Mouse (Mus musculus): ENCODE data around the gene B3gnt3. TPM values are rescaled to one million over a fixed set of nuclear protein-coding genes. Genes with fewer than 3 reads are reported as not detected.

Gene B3gnt3
- polyA plus RNA-seq, 1 experiment from 2014 or later: 12.2 TPM

GRCm38 (mm10) chr8:71728826-71729620 is 27.4 kb upstream of the B3gnt3 start:
- 2% methylated on average over 16 of the region's 16 CpGs for WGBS
- H3K36me3 ChIP-seq (ENCODE audit: control insufficient read depth, insufficient read depth, low read length): no peaks in the 10 kb centered on the region
- H3K9ac ChIP-seq (ENCODE audit: low read length): peak overlapping the region; percentile 44; the same call in 1 of the 2 replicates
- peaks cover 14% of the 10 kb centered on the region for H3K4me1 ChIP-seq (ENCODE audit: control insufficient read depth, insufficient read depth, low read length)
- no peak overlapping the region for H3K27ac ChIP-seq (ENCODE audit: low read length)
- H3K27me3 ChIP-seq (ENCODE audit: control insufficient read depth, insufficient read depth, low read length): no peaks in the 10 kb centered on the region; the same call in 1 of the 2 replicates
- H3K9me3 ChIP-seq (replicated peaks; ENCODE audit: control insufficient read depth, low read length): no peaks in the 10 kb centered on the region
- peak overlapping the region; percentile 31 for H3K4me3 ChIP-seq (replicated peaks; ENCODE audit: low read length)
- no peak for ATAC-seq (ENCODE audit: insufficient read depth, low FRiP score)
- H3K4me2 ChIP-seq (ENCODE audit: low read depth, low read length): peak overlapping the region; percentile 64

- peak; percentile 41; the same call in 1 of the 2 replicates for ATAC-seq (ENCODE audit: insufficient read depth, low FRiP score)
- peak overlapping the region; percentile 44; the same call in 1 of the 2 replicates for H3K9ac ChIP-seq (ENCODE audit: low read length)
- H3K4me3 ChIP-seq (replicated peaks; ENCODE audit: low read length): peak overlapping the region; percentile 31
- no peaks in the 10 kb centered on the region for H3K36me3 ChIP-seq (ENCODE audit: control insufficient read depth, insufficient read depth, low read length)
- no peak overlapping the region for H3K27ac ChIP-seq (ENCODE audit: low read length)
- H3K4me2 ChIP-seq (ENCODE audit: low read depth, low read length): peak overlapping the region; percentile 64
- 5% methylated on average over 21 of the region's 21 CpGs for WGBS
- H3K27me3 ChIP-seq (ENCODE audit: control insufficient read depth, insufficient read depth, low read length): no peaks in the 10 kb centered on the region; the same call in 1 of the 2 replicates
- no peaks in the 10 kb centered on the region for H3K9me3 ChIP-seq (replicated peaks; ENCODE audit: control insufficient read depth, low read length)
- peaks cover 14% of the 10 kb centered on the region for H3K4me1 ChIP-seq (ENCODE audit: control insufficient read depth, insufficient read depth, low read length)
These were observed 26.7 kb upstream of the B3gnt3 start for GRCm38 (mm10) chr8:71728240-71728785.

GRCm38 (mm10) chr8:71725122-71725924 is 23.7 kb upstream of the B3gnt3 start, which contains the start of gene Fcho1:
Gene Fcho1 (minus strand): TSS chr8:71725716.
- no peaks in the 10 kb centered on the region for H3K36me3 ChIP-seq (ENCODE audit: control insufficient read depth, insufficient read depth, low read length)
- H3K27ac ChIP-seq (ENCODE audit: low read length): no peak within 1 kb of the TSS
- peak within 1 kb of the TSS; percentile 89 for H3K4me2 ChIP-seq (ENCODE audit: low read depth, low read length)
- peak within 1 kb of the TSS; percentile 74 for H3K9ac ChIP-seq (ENCODE audit: low read length)
- H3K9me3 ChIP-seq (replicated peaks; ENCODE audit: control insufficient read depth, low read length): no peaks in the 10 kb centered on the region
- H3K4me3 ChIP-seq (replicated peaks; ENCODE audit: low read length): peak within 1 kb of the TSS; percentile 63
- peak; percentile 82 for ATAC-seq (ENCODE audit: insufficient read depth, low FRiP score)
- WGBS: under 1% methylated on average over 54 of the region's 54 CpGs
- H3K27me3 ChIP-seq (ENCODE audit: control insufficient read depth, insufficient read depth, low read length): no peaks in the 10 kb centered on the region; the same call in 1 of the 2 replicates
- H3K4me1 ChIP-seq (ENCODE audit: control insufficient read depth, insufficient read depth, low read length): peaks cover 14% of the 10 kb centered on the region

- H3K4me3 ChIP-seq (replicated peaks; ENCODE audit: low read length): no peak overlapping the region
- no peak overlapping the region for H3K9ac ChIP-seq (ENCODE audit: low read length)
- no peaks in the 10 kb centered on the region; the same call in 1 of the 2 replicates for H3K27me3 ChIP-seq (ENCODE audit: control insufficient read depth, insufficient read depth, low read length)
- H3K4me1 ChIP-seq (ENCODE audit: control insufficient read depth, insufficient read depth, low read length): peaks cover 14% of the 10 kb centered on the region
- 51% methylated on average over 4 of the region's 4 CpGs for WGBS
- ATAC-seq (ENCODE audit: insufficient read depth, low FRiP score): no peak
- no peak overlapping the region for H3K27ac ChIP-seq (ENCODE audit: low read length)
- no peak overlapping the region for H3K4me2 ChIP-seq (ENCODE audit: low read depth, low read length)
- H3K9me3 ChIP-seq (replicated peaks; ENCODE audit: control insufficient read depth, low read length): no peaks in the 10 kb centered on the region
- no peaks in the 10 kb centered on the region for H3K36me3 ChIP-seq (ENCODE audit: control insufficient read depth, insufficient read depth, low read length)
These were observed 22.8 kb upstream of the B3gnt3 start for GRCm38 (mm10) chr8:71724389-71724788.

GRCm38 (mm10) chr8:71723047-71723551 is 21.5 kb upstream of the B3gnt3 start:
- H3K9ac ChIP-seq (ENCODE audit: low read length): no peak overlapping the region
- no peaks in the 10 kb centered on the region; the same call in 1 of the 2 replicates for H3K27me3 ChIP-seq (ENCODE audit: control insufficient read depth, insufficient read depth, low read length)
- no peak overlapping the region for H3K4me2 ChIP-seq (ENCODE audit: low read depth, low read length)
- ATAC-seq (ENCODE audit: insufficient read depth, low FRiP score): no peak
- no peak overlapping the region for H3K4me3 ChIP-seq (replicated peaks; ENCODE audit: low read length)
- H3K4me1 ChIP-seq (ENCODE audit: control insufficient read depth, insufficient read depth, low read length): peaks cover 12% of the 10 kb centered on the region
- no peak overlapping the region for H3K27ac ChIP-seq (ENCODE audit: low read length)
- no peaks in the 10 kb centered on the region for H3K9me3 ChIP-seq (replicated peaks; ENCODE audit: control insufficient read depth, low read length)
- H3K36me3 ChIP-seq (ENCODE audit: control insufficient read depth, insufficient read depth, low read length): no peaks in the 10 kb centered on the region
- WGBS: 68% methylated on average over 14 of the region's 14 CpGs

GRCm38 (mm10) chr8:71719928-71720457 is 18.4 kb upstream of the B3gnt3 start:
- no peak overlapping the region for H3K4me3 ChIP-seq (replicated peaks; ENCODE audit: low read length)
- no peak for ATAC-seq (ENCODE audit: insufficient read depth, low FRiP score)
- WGBS: 38% methylated on average over 7 of the region's 7 CpGs
- H3K4me2 ChIP-seq (ENCODE audit: low read depth, low read length): no peak overlapping the region
- H3K4me1 ChIP-seq (ENCODE audit: control insufficient read depth, insufficient read depth, low read length): peaks cover 8% of the 10 kb centered on the region
- no peak overlapping the region for H3K27ac ChIP-seq (ENCODE audit: low read length)
- H3K27me3 ChIP-seq (ENCODE audit: control insufficient read depth, insufficient read depth, low read length): no peaks in the 10 kb centered on the region
- no peaks in the 10 kb centered on the region for H3K36me3 ChIP-seq (ENCODE audit: control insufficient read depth, insufficient read depth, low read length)
- no peak overlapping the region for H3K9ac ChIP-seq (ENCODE audit: low read length)
- H3K9me3 ChIP-seq (replicated peaks; ENCODE audit: control insufficient read depth, low read length): no peaks in the 10 kb centered on the region

- no peaks in the 10 kb centered on the region for H3K36me3 ChIP-seq (ENCODE audit: control insufficient read depth, insufficient read depth, low read length)
- WGBS: 59% methylated on average over 4 of the region's 4 CpGs
- no peak overlapping the region for H3K27ac ChIP-seq (ENCODE audit: low read length)
These were observed 17.6 kb upstream of the B3gnt3 start for GRCm38 (mm10) chr8:71719218-71719617.

GRCm38 (mm10) chr8:71718252-71718651 is 16.7 kb upstream of the B3gnt3 start:
- 29% methylated on average over 3 of the region's 3 CpGs for WGBS
- no peak overlapping the region for H3K4me3 ChIP-seq (replicated peaks; ENCODE audit: low read length)
- no peak overlapping the region for H3K9ac ChIP-seq (ENCODE audit: low read length)
- ATAC-seq (ENCODE audit: insufficient read depth, low FRiP score): no peak
- no peaks in the 10 kb centered on the region for H3K4me1 ChIP-seq (ENCODE audit: control insufficient read depth, insufficient read depth, low read length)
- H3K27me3 ChIP-seq (ENCODE audit: control insufficient read depth, insufficient read depth, low read length): no peaks in the 10 kb centered on the region
- no peaks in the 10 kb centered on the region for H3K36me3 ChIP-seq (ENCODE audit: control insufficient read depth, insufficient read depth, low read length)
- H3K9me3 ChIP-seq (replicated peaks; ENCODE audit: control insufficient read depth, low read length): no peaks in the 10 kb centered on the region
- no peak overlapping the region for H3K4me2 ChIP-seq (ENCODE audit: low read depth, low read length)
- H3K27ac ChIP-seq (ENCODE audit: low read length): no peak overlapping the region

More at GRCm38 (mm10) chr8:71719218-71719617, 17.6 kb upstream of the B3gnt3 start:
- Histone ChIP-seq H3K27me3 (ENCODE audit: control insufficient read depth, insufficient read depth, low read length) (no peaks in the 10 kb centered on the region), H3K9ac (ENCODE audit: low read length) (no peak overlapping the region), H3K4me3 (replicated peaks; ENCODE audit: low read length) (no peak overlapping the region), H3K4me2 (ENCODE audit: low read depth, low read length) (no peak overlapping the region), H3K9me3 (replicated peaks; ENCODE audit: control insufficient read depth, low read length) (no peaks in the 10 kb centered on the region), H3K4me1 (ENCODE audit: control insufficient read depth, insufficient read depth, low read length) (no peaks in the 10 kb centered on the region)
- ATAC-seq (ENCODE audit: insufficient read depth, low FRiP score): no peak
